8 mouse cellular contexts compared by ENCODE assay signal in the genomic region with DNA sequence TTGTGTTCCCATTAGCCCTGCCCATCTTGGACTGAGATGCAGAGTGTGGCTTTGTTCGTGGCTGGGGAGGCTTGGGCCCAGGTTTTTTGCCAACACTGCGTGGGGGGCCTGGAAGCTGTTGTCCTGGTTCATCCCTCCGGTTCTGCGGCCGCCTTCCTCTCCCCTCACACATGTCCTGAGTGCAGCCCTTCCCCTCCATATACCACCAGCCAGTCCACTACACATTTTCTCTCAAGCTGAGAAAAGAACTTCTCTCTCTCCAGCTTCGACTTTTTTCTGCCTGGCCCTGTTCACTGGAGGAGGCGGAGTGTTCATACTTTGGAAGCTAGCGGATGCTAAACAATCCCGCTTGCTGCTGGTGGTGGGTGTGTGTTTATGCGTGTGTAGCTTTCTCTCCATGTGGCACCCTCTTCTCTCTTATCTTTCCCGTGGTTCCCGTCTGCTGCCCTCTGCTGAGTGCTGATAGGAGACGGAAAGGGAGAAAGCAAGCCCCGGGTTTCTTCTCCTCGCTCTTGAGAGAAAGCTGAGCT. TPM values are rescaled to one million over a fixed set of nuclear protein-coding genes. Genes with fewer than 3 reads are reported as not detected.
DNase-seq lines count a peak whose midpoint lies in the region; ATAC-seq and TF ChIP-seq lines count a peak whose summit lies in the region.

No protein-coding gene starts in this region.

- peak overlapping the region; percentile 63; the same call in 1 of the 2 replicates for H3K27ac ChIP-seq in lung, embryonic 14.5 days (ENCODE audit: low read depth)
- H3K27ac ChIP-seq in heart, embryonic 15.5 days, result 0 out of 2 replicates have a peak overlapping the region, but pooled peaks have one; percentile 26

- H3K4me1 ChIP-seq in lung, embryonic 14.5 days (ENCODE audit: insufficient read depth), result peaks cover 4% of the 10 kb centered on the region; the same call in 1 of the 2 replicates
- H3K4me1 ChIP-seq in heart, embryonic 15.5 days (replicated peaks), result peaks cover 40% of the 10 kb centered on the region

- 0 out of 2 replicates have a peak, but pooled peaks have one; percentile 27 for TF ChIP-seq CTCF in lung, embryonic 14.5 days (IDR thresholded peaks at IDR 0.05; ENCODE audit: low read depth)

- H3K27me3 ChIP-seq in lung, embryonic 14.5 days (ENCODE audit: insufficient read depth, low read length), result no peaks in the 10 kb centered on the region
- no peaks in the 10 kb centered on the region for H3K27me3 ChIP-seq in heart, embryonic 15.5 days

- H3K9me3 ChIP-seq in lung, embryonic 14.5 days (ENCODE audit: low read depth, low read length), result no peaks in the 10 kb centered on the region
- H3K9me3 ChIP-seq in heart, embryonic 15.5 days (replicated peaks), result no peaks in the 10 kb centered on the region

- ATAC-seq in lung, embryonic 14.5 days (ENCODE audit: insufficient read depth), result peak; percentile 29; the same call in 1 of the 2 replicates
- ATAC-seq in heart, embryonic 15.5 days (replicated peaks; ENCODE audit: insufficient number of reproducible peaks, insufficient read depth, low FRiP score, low read depth), result no peak; the same call in 1 of the 2 replicates

- peak; percentile 69 for DNase-seq in lung, embryonic 14.5 days
- no peak for DNase-seq in lung, postnatal 14 days
- DNase-seq in c-Kit-positive CD71-positive TER-119-positive erythroid progenitor cells, embryonic 14.5 days (ENCODE audit: low spot score), result peak; percentile 92
- DNase-seq in left cerebral cortex, postnatal 25 days (ENCODE audit: low spot score in 2 of 2), result peak; percentile 58 to 87
- DNase-seq in right cerebral cortex, postnatal 10 days (ENCODE audit: low spot score in 2 of 2), result peak; percentile 80 to 88
- DNase-seq in adrenal gland, postnatal 4 days (ENCODE audit: low spot score in 2 of 2), result no peak
- no peak for DNase-seq in gastrocnemius, adult 8-10 months (ENCODE audit: low spot score in 2 of 2)

- WGBS in lung, embryonic 14.5 days, result 27% methylated on average over 15 of the region's 15 CpGs
- 22% methylated on average over 15 of the region's 15 CpGs for WGBS in heart, embryonic 15.5 days

- H3K4me2 ChIP-seq in lung, embryonic 14.5 days, result peak overlapping the region; percentile 38
- H3K4me2 ChIP-seq in heart, embryonic 15.5 days, result peak overlapping the region; percentile 49

- intact Hi-C loops in left cerebral cortex, postnatal 25 days (cut with DNase I), result loop anchor here (5.0 kb wide), 1 partner anchor 104 kb away; no protein-coding TSS in a partner anchor

- no peaks in the 10 kb centered on the region for H3K36me3 ChIP-seq in lung, embryonic 14.5 days (ENCODE audit: insufficient read depth)
- H3K36me3 ChIP-seq in heart, embryonic 15.5 days, result no peaks in the 10 kb centered on the region

- H3K4me3 ChIP-seq in lung, embryonic 14.5 days (ENCODE audit: low read depth, low read length), result no peak overlapping the region
- no peak overlapping the region for H3K4me3 ChIP-seq in heart, embryonic 15.5 days

- 0 out of 2 replicates have a peak overlapping the region, but pooled peaks have one; percentile 11 for H3K9ac ChIP-seq in lung, embryonic 14.5 days
- 0 out of 2 replicates have a peak overlapping the region, but pooled peaks have one; percentile 6 for H3K9ac ChIP-seq in heart, embryonic 15.5 days

RNA-seq across cellular contexts. Expression of a gene that starts 6.1 kb away (rescaled TPM):
- polyA plus RNA-seq in lung, embryonic 14.5 days (2014; fragmentation: Nextera tagmentation; extraction: Ambion mirVana), result 11.2 and 11.9 TPM in 2 replicates
- polyA plus RNA-seq in heart, embryonic 15.5 days (2015; fragmentation: Nextera tagmentation; extraction: Ambion mirVana), result 8.9 and 13.1 TPM in 2 replicates
- total RNA-seq in left cerebral cortex, postnatal 25 days (2021), result 1 to 10 TPM; 6.8 to 7.1 TPM
- 10 to 100 TPM; 44.5 to 46.2 TPM for total RNA-seq in adrenal gland, postnatal 4 days (2021)
- 1 to 10 TPM; 2.3 to 3.5 (median 3.2) TPM for total RNA-seq in gastrocnemius, adult 8-10 months (2022)

Comparison
In these comparisons a context has a peak if more than half of its experiments do, and no peak if none do; other contexts are left out.
1. DNase-seq: peak in lung, embryonic 14.5 days (single experiment), c-Kit-positive CD71-positive TER-119-positive erythroid progenitor cells, embryonic 14.5 days (single experiment), left cerebral cortex, postnatal 25 days (2 of 2) and right cerebral cortex, postnatal 10 days (2 of 2); none in lung, postnatal 14 days (single experiment), adrenal gland, postnatal 4 days (0 of 2) and gastrocnemius, adult 8-10 months (0 of 2).
2. RNA of a gene that starts 6.1 kb away (total RNA-seq): 44.5 to 46.2 TPM in adrenal gland, postnatal 4 days; 6.8 to 7.1 TPM in left cerebral cortex, postnatal 25 days and 2.3 to 3.5 TPM in gastrocnemius, adult 8-10 months; every median in the first group is over 4 times any median in the second.